Mouse (Mus musculus): Measurements from ENCODE around the gene Mcf2l.

- no peak for TF ChIP-seq CTCF (IDR thresholded peaks at IDR 0.05)
- no peak for TF ChIP-seq EP300 (IDR thresholded peaks at IDR 0.05)
These were observed 29.2 kb upstream of the Mcf2l start for GRCm38 (mm10) chr8:12844347-12844950.

Measured in lung, postnatal 0 days (tissue).